Mouse (Mus musculus): ENCODE data around the gene Prss22. TPM values are rescaled to one million over a fixed set of nuclear protein-coding genes. Genes with fewer than 3 reads are reported as not detected.
A peak's percentile ranks its signal among the peaks of the same experiment; 100 is the strongest.

The Prss22 gene
- total and polyA plus RNA-seq, 2 experiments from 2014 or later = not detected

- Histone ChIP-seq H3K27me3 (ENCODE audit: insufficient read depth, low read length) (no peaks in the 10 kb centered on the region), H3K36me3 (ENCODE audit: insufficient read depth, low read length) (no peaks in the 10 kb centered on the region), H3K9ac (replicated peaks; ENCODE audit: low read length, poor library complexity, severe bottlenecking) (no peak overlapping the region), H3K4me3 (ENCODE audit: low read depth, low read length) (no peak overlapping the region), H3K4me2 (ENCODE audit: low read depth, low read length, poor library complexity, severe bottlenecking) (no peak overlapping the region), H3K4me1 (ENCODE audit: insufficient read depth, low read length) (no peaks in the 10 kb centered on the region), H3K27ac (ENCODE audit: low read depth, low read length) (no peak overlapping the region), H3K9me3 (ENCODE audit: low read length) (no peaks in the 10 kb centered on the region)
- DNase-seq (ENCODE audit: low spot score) (no peak), ATAC-seq (ENCODE audit: low FRiP score) (no peak)
- peak; percentile 49 for TF ChIP-seq CTCF (IDR thresholded peaks at IDR 0.05)
- 27% methylated on average over 14 of the region's 14 CpGs for WGBS
Measured at GRCm38 (mm10) chr17:24015727-24016126, 17.8 kb upstream of the Prss22 start.

GRCm38 (mm10) chr17:24014433-24014965 lies 16.6 kb upstream of the Prss22 start:
- H3K9ac ChIP-seq (replicated peaks; ENCODE audit: low read length, poor library complexity, severe bottlenecking) = no peak overlapping the region
- H3K4me3 ChIP-seq (ENCODE audit: low read depth, low read length) = no peak overlapping the region
- ATAC-seq (ENCODE audit: low FRiP score) (no peak), DNase-seq (ENCODE audit: low spot score) (no peak)
- TF ChIP-seq CTCF (IDR thresholded peaks at IDR 0.05) = no peak
- H3K9me3 ChIP-seq (ENCODE audit: low read length) = no peaks in the 10 kb centered on the region
- no peak overlapping the region for H3K4me2 ChIP-seq (ENCODE audit: low read depth, low read length, poor library complexity, severe bottlenecking)
- no peaks in the 10 kb centered on the region for H3K27me3 ChIP-seq (ENCODE audit: insufficient read depth, low read length)
- WGBS = 88% methylated on average over 5 of the region's 5 CpGs
- H3K36me3 ChIP-seq (ENCODE audit: insufficient read depth, low read length) = no peaks in the 10 kb centered on the region
- H3K27ac ChIP-seq (ENCODE audit: low read depth, low read length) = no peak overlapping the region
- no peaks in the 10 kb centered on the region for H3K4me1 ChIP-seq (ENCODE audit: insufficient read depth, low read length)

GRCm38 (mm10) chr17:24012921-24013320 lies 15.0 kb upstream of the Prss22 start:
- no peaks in the 10 kb centered on the region for H3K9me3 ChIP-seq (ENCODE audit: low read length)
- no peak overlapping the region for H3K27ac ChIP-seq (ENCODE audit: low read depth, low read length)
- WGBS = 86% methylated on average over 2 of the region's 2 CpGs
- H3K9ac ChIP-seq (replicated peaks; ENCODE audit: low read length, poor library complexity, severe bottlenecking) = no peak overlapping the region
- H3K36me3 ChIP-seq (ENCODE audit: insufficient read depth, low read length) = no peaks in the 10 kb centered on the region
- no peak for ATAC-seq (ENCODE audit: low FRiP score)
- no peak overlapping the region for H3K4me3 ChIP-seq (ENCODE audit: low read depth, low read length)
- no peak for TF ChIP-seq CTCF (IDR thresholded peaks at IDR 0.05)
- no peaks in the 10 kb centered on the region for H3K4me1 ChIP-seq (ENCODE audit: insufficient read depth, low read length)
- H3K27me3 ChIP-seq (ENCODE audit: insufficient read depth, low read length) = no peaks in the 10 kb centered on the region
- no peak overlapping the region for H3K4me2 ChIP-seq (ENCODE audit: low read depth, low read length, poor library complexity, severe bottlenecking)
- no peak for DNase-seq (ENCODE audit: low spot score)

- H3K4me2 ChIP-seq (ENCODE audit: low read depth, low read length, poor library complexity, severe bottlenecking) = no peak overlapping the region
- H3K36me3 ChIP-seq (ENCODE audit: insufficient read depth, low read length) = no peaks in the 10 kb centered on the region
- no peaks in the 10 kb centered on the region for H3K27me3 ChIP-seq (ENCODE audit: insufficient read depth, low read length)
- no peaks in the 10 kb centered on the region for H3K9me3 ChIP-seq (ENCODE audit: low read length)
- no peak overlapping the region for H3K27ac ChIP-seq (ENCODE audit: low read depth, low read length)
- no peaks in the 10 kb centered on the region for H3K4me1 ChIP-seq (ENCODE audit: insufficient read depth, low read length)
- ATAC-seq (ENCODE audit: low FRiP score) (no peak), DNase-seq (ENCODE audit: low spot score) (no peak)
- 63% methylated on average over 5 of the region's 5 CpGs for WGBS
- no peak overlapping the region for H3K4me3 ChIP-seq (ENCODE audit: low read depth, low read length)
- peak; percentile 29 for TF ChIP-seq CTCF (IDR thresholded peaks at IDR 0.05)
- no peak overlapping the region for H3K9ac ChIP-seq (replicated peaks; ENCODE audit: low read length, poor library complexity, severe bottlenecking)
Measured at GRCm38 (mm10) chr17:24009617-24010016, 11.7 kb upstream of the Prss22 start.

- no peak overlapping the region for H3K4me2 ChIP-seq (ENCODE audit: low read depth, low read length, poor library complexity, severe bottlenecking)
- ATAC-seq (ENCODE audit: low FRiP score) (no peak), DNase-seq (ENCODE audit: low spot score) (no peak)
- H3K27me3 ChIP-seq (ENCODE audit: insufficient read depth, low read length) = no peaks in the 10 kb centered on the region
- H3K4me1 ChIP-seq (ENCODE audit: insufficient read depth, low read length) = no peaks in the 10 kb centered on the region
- no peak overlapping the region for H3K27ac ChIP-seq (ENCODE audit: low read depth, low read length)
- H3K9ac ChIP-seq (replicated peaks; ENCODE audit: low read length, poor library complexity, severe bottlenecking) = no peak overlapping the region
- H3K9me3 ChIP-seq (ENCODE audit: low read length) = no peaks in the 10 kb centered on the region
- no peaks in the 10 kb centered on the region for H3K36me3 ChIP-seq (ENCODE audit: insufficient read depth, low read length)
- no peak overlapping the region for H3K4me3 ChIP-seq (ENCODE audit: low read depth, low read length)
- WGBS = 79% methylated on average over 4 of the region's 4 CpGs
- TF ChIP-seq CTCF (IDR thresholded peaks at IDR 0.05) = no peak
Measured at GRCm38 (mm10) chr17:24008105-24008504, 10.2 kb upstream of the Prss22 start.

- Histone ChIP-seq H3K9ac (replicated peaks; ENCODE audit: low read length, poor library complexity, severe bottlenecking) (no peak overlapping the region), H3K9me3 (ENCODE audit: low read length) (no peaks in the 10 kb centered on the region), H3K27me3 (ENCODE audit: insufficient read depth, low read length) (no peaks in the 10 kb centered on the region), H3K36me3 (ENCODE audit: insufficient read depth, low read length) (no peaks in the 10 kb centered on the region), H3K27ac (ENCODE audit: low read depth, low read length) (no peak overlapping the region), H3K4me3 (ENCODE audit: low read depth, low read length) (no peak overlapping the region), H3K4me1 (ENCODE audit: insufficient read depth, low read length) (no peaks in the 10 kb centered on the region), H3K4me2 (ENCODE audit: low read depth, low read length, poor library complexity, severe bottlenecking) (no peak overlapping the region)
- DNase-seq (ENCODE audit: low spot score) (no peak), ATAC-seq (ENCODE audit: low FRiP score) (no peak)
- TF ChIP-seq CTCF (IDR thresholded peaks at IDR 0.05) = no peak
- WGBS = 67% methylated on average over 1 of the region's 1 CpGs
Measured at GRCm38 (mm10) chr17:24007391-24007790, 9.5 kb upstream of the Prss22 start.

Measured in midbrain, postnatal 0 days (tissue).